Mouse (Mus musculus) neural tube, embryonic 10.5 days (tissue): Measurements from ENCODE around the gene B4galt3.
"Not testable (repeated sequence)": the region's sequence is repeated elsewhere in the genome, so short reads cannot be mapped to it uniquely, and the experiment has no call there.

Experiments
- DNase-seq: peaks from one replicate; pipeline ENCODE4 v3.0.0-alpha.2; 2017; ENCODE audit warnings: low spot score; ENCODE audit errors: extremely low spot score

Gene B4galt3

DNA sequence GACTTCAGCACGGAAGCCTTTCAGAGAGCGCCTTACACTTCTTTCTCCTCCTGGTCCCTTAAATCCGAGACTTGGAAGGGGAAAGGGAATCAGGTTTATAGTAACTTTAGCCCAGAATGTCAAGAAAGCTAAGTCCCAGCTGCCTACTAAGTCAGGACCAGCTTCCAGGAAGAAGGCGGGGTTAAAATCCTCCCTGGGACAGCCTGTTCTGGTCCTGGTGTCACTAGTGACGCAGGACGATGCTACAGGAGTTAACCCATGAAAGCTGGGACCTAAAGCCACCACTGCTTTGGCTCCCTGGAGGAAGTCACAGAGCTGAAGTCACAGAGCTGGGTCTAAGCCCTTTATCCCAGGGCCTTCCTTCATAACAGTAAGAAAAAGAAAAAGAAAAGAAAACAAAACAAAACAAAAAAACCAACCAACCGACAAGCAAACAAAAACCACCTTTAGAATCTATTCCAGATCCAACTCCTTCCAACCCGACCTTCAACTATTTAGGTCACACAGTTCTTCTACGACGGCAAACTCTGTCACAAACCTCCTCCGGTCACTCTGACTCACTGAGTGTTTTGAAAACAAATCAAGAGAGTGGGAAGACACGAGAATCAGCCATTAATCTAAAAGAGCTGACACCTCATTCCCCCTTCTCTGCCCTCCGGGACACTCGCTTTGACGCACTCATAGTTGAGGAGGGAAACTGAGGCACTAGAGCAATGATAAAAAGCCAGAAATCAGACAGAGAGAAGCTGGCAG, 30.0 kb upstream of the B4galt3 start:
- no peak for DNase-seq

- DNase-seq = no peak
Measured at GRCm38 (mm10) chr1:171240911-171241310, 29.2 kb upstream of the B4galt3 start.

DNA sequence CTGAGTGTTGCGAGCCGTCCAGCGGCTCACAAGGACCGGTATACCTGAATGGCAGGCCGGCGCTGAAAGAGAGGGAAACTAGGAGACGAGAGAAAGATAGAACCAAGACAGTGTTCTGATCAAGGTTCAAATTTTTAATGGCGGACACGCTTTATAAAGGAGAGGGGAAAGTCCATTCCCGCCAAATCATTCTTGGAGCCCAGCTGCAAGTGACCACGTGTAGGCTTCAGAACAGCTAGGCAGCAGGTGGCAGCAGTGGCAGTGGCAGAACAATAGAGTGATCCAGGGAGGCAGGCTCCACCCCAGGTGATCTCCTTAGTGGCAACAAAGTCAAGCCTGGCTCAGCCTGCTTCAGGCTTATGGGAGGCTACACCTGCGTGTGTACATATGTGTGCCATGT, 28.2 kb upstream of the B4galt3 start:
- not testable (repeated sequence) for DNase-seq

GRCm38 (mm10) chr1:171245353-171245752, 24.8 kb upstream of the B4galt3 start:
- no peak for DNase-seq

- peak; percentile 98 for DNase-seq
Measured at GRCm38 (mm10) chr1:171246709-171247452, 23.2 kb upstream of the B4galt3 start.

DNA sequence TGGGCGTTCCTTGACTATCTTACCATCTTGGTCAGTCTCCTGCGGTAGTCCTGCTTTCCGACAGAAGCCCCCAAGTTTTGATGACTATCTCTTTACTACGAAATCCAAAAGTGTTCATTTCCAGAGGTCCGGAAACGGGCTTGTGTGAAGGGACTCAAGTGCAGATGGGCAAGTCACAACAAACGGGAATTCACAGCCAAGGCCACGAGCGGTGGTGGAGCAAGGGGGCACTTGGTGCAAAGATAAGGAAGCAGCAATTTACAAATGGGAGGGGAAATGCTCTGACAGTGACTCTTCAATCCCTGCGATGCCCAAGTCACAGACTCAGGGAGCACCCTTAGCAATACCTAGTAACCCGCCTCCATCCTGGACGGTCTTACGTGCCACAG, 22.7 kb upstream of the B4galt3 start:
- DNase-seq = no peak

- DNase-seq = no peak
Measured at GRCm38 (mm10) chr1:171247916-171248315, 22.2 kb upstream of the B4galt3 start.

GRCm38 (mm10) chr1:171248386-171249226, 21.5 kb upstream of the B4galt3 start:
- DNase-seq = no peak

DNA sequence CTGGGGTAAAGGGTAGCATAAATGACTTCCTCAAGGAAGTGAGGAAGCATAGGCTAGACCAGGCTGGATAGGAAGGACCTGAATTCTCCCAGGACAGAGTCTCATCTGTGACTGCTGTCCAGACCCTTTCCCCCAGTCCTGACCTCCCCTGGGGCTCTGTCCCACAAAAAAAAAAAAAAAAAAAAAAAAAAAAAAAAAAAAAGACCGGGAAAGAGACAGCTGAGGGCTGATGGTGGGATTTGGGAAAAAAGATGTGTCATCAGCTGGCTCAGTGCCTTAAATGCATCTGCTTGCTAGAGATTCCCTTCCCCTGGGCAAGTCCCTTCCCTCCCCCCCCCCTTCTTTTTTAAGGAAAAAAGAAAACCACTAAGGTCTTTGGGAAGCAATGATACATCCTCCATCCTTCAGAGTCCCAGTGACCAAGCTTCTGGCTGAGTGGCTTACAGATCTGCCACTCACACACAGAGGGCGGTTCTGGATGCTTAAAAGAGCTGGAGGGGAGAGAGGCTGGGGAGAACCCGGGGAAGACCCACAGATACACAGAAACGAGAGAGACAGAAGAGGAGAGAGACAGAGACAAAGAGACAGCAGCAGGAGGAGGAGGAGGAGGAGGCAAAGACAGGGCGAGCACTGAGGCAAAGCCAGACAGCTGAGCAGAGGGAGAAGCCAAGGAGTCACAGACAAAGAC, 20.1 kb upstream of the B4galt3 start, which contains the start of gene Adamts4:
Gene Adamts4, plus strand, starts transcription at position 509 of the 688 bp plus-strand sequence.
- DNase-seq = peak; percentile 54

GRCm38 (mm10) chr1:171250680-171251593, 19.2 kb upstream of the B4galt3 start, which contains the start of gene Ndufs2:
Gene Ndufs2 (minus strand): TSS chr1:171251388.
- peak; percentile 50 for DNase-seq

- DNase-seq = peak; percentile 65
Measured at GRCm38 (mm10) chr1:171251594-171252324, 18.4 kb upstream of the B4galt3 start.

- DNase-seq = no peak
Measured at GRCm38 (mm10) chr1:171252415-171252814, 17.7 kb upstream of the B4galt3 start.

DNA sequence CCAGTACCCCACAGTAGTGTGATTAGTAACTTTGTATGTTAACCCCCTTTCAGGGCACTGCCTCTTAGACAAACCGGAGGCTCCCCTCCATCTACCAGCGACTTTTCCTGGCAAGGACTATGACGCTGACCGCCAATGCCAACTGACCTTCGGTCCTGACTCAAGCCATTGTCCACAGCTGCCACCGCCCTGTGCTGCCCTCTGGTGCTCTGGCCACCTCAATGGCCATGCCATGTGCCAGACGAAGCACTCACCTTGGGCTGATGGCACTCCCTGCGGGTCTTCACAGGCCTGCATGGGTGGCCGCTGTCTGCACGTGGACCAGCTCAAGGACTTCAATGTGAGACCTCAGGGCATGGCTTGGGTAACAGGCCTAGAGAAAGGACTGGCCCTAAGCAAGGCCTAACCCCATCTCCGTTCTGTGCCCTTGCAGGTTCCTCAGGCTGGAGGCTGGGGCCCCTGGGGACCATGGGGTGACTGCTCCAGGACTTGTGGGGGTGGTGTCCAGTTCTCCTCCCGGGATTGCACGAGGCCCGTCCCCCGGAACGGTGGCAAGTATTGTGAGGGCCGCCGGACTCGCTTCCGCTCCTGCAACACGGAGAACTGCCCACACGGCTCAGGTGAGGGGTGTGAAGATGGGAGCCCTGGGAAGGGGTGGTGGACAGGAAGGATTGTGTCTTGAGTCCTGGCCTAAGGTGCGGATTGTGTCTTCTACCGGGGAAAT, 13.9 kb upstream of the B4galt3 start:
- DNase-seq = no peak

DNA sequence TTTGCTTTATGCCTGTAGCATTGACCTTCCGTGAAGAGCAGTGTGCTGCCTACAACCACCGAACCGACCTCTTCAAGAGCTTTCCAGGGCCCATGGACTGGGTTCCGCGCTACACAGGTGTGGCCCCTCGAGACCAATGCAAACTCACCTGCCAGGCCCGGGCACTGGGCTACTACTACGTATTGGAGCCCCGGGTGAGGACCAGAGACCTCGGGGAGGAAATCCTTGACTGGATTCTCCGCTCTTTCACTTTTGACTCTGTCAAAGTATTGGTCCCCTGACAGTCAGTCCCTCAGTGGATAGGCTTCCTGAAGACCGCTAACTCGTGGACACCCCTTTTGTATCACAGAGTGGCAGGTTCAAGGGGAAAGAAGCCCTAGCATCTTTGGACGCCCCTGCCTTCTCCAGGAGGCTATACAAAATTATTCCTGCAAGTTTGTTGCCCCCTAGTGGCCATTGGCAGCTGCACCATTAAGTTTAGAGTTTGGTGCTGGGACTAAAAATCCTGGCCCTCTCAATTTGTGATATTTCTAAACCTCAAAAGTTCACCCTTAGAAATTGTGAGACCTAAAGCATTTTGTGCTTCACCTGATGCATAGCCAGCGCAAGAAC, 13.1 kb upstream of the B4galt3 start:
- DNase-seq = peak; percentile 66

DNA sequence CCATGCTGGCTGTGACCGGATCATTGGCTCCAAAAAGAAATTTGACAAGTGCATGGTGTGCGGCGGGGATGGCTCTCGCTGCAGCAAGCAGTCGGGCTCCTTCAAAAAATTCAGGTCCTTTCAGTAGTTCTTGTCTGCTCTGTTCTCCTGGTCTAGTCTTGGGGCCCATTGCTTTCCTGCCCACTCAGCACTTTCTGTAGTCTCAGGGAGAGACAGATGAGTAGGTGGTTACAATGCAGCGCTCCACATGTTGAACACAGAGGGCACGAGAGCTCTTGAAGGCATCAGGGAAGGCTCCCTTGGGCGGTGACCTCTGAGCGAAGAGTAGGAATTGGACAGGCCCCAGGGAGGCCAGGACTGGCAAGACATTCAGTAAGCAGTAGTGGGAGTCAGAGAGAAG, 12.3 kb upstream of the B4galt3 start:
- no peak for DNase-seq

GRCm38 (mm10) chr1:171258921-171259320, 11.2 kb upstream of the B4galt3 start:
- DNase-seq = no peak

DNA sequence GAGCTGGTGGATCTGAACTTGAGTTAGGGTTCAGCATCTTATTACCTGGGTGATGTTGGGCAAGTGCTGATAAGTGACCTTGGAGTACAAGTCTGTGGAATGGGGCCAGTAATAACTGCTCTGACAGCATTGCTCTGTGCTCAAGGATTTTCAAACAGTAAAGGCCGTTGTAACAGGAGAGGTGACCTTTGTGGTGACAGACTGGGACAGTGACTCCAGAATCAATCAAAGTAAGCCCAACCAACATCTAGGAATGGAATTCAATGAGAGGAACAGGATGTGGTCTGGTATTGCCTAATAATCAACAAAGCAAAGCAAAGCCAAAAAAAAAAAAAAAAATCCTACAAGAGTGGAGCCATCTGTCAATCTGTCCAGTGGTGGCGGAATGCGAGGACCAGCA, 9.8 kb upstream of the B4galt3 start:
- no peak for DNase-seq

DNA sequence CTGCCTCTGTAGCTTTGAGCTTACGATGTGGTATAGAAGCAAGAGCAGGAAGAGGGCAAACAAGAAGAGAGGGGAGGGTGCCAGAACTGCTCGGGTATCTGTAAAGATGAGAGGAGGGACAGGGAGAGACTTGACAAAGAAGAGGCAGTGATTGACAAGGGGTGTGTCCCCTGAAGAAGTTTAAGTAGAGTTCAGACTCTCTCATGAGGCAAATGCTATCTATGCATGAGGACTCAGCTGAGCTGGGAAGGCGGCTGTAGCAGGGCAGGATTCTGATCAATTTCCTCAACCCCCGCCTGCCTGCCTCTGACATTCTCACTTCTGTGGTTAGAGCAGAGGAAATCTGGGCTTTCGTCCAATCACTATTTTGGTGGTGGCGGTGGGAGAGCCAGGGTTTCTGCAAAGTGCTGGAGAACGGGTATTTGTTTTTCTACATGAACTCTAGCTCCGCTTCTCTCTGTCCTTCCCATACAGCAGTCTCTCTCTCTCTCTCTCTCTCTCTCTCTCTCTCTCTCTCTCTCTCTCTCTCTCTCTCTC, 7.5 kb upstream of the B4galt3 start:
- no peak for DNase-seq
